Mouse (Mus musculus) kidney, adult 2 months (tissue): ENCODE measurements around the gene Lrrc46.

ENCODE experiments used
- CTCF ChIP-seq: fragments of 200-500 bp; conservative IDR thresholded peaks from 2 replicates; pipeline ENCODE4 v1.5.1; 2011; ENCODE audit warnings: low read depth, mild to moderate bottlenecking, control low read depth, low read length, moderate library complexity, mixed read lengths; ENCODE audit not compliant: insufficient read depth, insufficient read length
- POLR2A ChIP-seq: fragments of 200-500 bp; IDR thresholded peaks from one replicate; pipeline ENCODE4 v1.6.1; 2011; ENCODE audit warnings: low read depth, low read length, control low read depth

DNA sequence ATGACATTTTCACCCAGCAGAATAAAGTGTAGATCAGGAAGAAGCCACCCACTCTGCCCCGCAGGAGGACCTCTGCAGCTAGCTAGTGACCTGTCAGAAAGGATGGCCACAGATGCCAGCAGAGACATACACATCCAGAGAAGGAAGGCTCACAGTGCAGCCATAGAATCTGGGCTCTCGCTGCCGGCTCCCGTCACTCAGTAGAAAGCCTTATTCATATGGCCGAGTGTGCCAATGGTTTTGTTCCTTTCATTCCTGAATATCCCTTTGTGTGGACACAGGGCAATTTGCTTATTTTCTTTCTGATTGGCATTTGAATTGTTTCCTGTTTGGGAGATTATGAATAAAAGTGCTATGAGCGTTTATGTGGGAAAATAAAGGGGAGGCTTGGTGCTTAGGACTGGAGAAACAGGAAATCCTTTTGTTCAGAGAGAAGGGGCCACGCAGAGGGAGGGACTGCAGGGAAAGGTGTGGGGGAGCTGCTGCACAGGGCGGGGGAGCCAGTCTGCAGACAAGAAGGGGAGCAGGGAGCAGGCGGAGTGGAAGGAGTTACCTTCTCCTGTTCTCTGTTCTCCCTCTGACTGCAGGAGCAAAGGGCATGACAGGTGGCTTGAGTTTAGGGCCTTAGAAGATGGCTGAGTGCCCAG lies 22.2 kb upstream of the Lrrc46 start:
- no peak for TF ChIP-seq CTCF
- no peak for TF ChIP-seq POLR2A
